Mouse (Mus musculus) heart, adult 2 months (tissue): ENCODE data around the gene Cmtm8.

Source experiments
- CTCF ChIP-seq: fragments of 200-600 bp; IDR thresholded peaks from 2 replicates; pipeline ENCODE4 v1.8.1; 2022; ENCODE audit warnings: antibody characterized with exemption, mild to moderate bottlenecking, moderate library complexity
- EP300 ChIP-seq: fragments of 200-500 bp; IDR thresholded peaks from 2 replicates; pipeline ENCODE4 v1.6.1; 2011; ENCODE audit warnings: low read depth, low read length, control low read depth; ENCODE audit not compliant: insufficient read depth
- POLR2A ChIP-seq: fragments of 200-500 bp; IDR thresholded peaks from 2 replicates; pipeline ENCODE4 v1.6.1; 2011; ENCODE audit warnings: mild to moderate bottlenecking, low read depth, low read length, control low read depth; ENCODE audit not compliant: insufficient read depth

GRCm38 (mm10) chr9:114797329-114798004 lies 46.5 kb downstream of the Cmtm8 start:
- TF ChIP-seq EP300 (peak; percentile 93), CTCF (no peak), POLR2A (no peak)
